Mouse (Mus musculus): ENCODE results near the gene Chchd6. TPM values are rescaled to one million over a fixed set of nuclear protein-coding genes. Genes with fewer than 3 reads are reported as not detected.

Chchd6 gene
- total and polyA plus RNA-seq, 3 experiments, result 4.7 to 15.8 (median 7.1) TPM

GRCm38 (mm10) chr6:89508725-89509124 lies 86.7 kb downstream of the Chchd6 start:
- peaks cover 5% of the 10 kb centered on the region; the same call in 1 of the 2 replicates for H3K27me3 ChIP-seq (ENCODE audit: insufficient read depth, low read length)
- TF ChIP-seq POLR2AphosphoS5 (IDR thresholded peaks at IDR 0.05; ENCODE audit: insufficient replicate concordance, low read depth, low read length), result no peak
- H3K9me3 ChIP-seq (replicated peaks), result no peaks in the 10 kb centered on the region
- DNase-seq (ENCODE audit: low spot score) (no peak), ATAC-seq (ENCODE audit: extremely low read depth, insufficient number of reproducible peaks, low FRiP score, poor library complexity, severe bottlenecking) (no peak)
- H3K4me1 ChIP-seq (ENCODE audit: insufficient read depth, low read depth, low read length), result no peaks in the 10 kb centered on the region
- no peaks in the 10 kb centered on the region for H3K36me3 ChIP-seq (replicated peaks)
- no peak overlapping the region for H3K4me3 ChIP-seq (ENCODE audit: low read depth, low read length)

GRCm38 (mm10) chr6:89508263-89508662 lies 87.2 kb downstream of the Chchd6 start:
- Histone ChIP-seq H3K9me3 (replicated peaks) (no peaks in the 10 kb centered on the region), H3K4me3 (ENCODE audit: low read depth, low read length) (no peak overlapping the region), H3K36me3 (replicated peaks) (no peaks in the 10 kb centered on the region), H3K4me1 (ENCODE audit: insufficient read depth, low read depth, low read length) (no peaks in the 10 kb centered on the region), H3K27me3 (ENCODE audit: insufficient read depth, low read length) (peaks cover 5% of the 10 kb centered on the region; the same call in 1 of the 2 replicates)
- no peak for ATAC-seq (ENCODE audit: extremely low read depth, insufficient number of reproducible peaks, low FRiP score, poor library complexity, severe bottlenecking)
- no peak for DNase-seq (ENCODE audit: low spot score)
- TF ChIP-seq GATA1 (IDR thresholded peaks at IDR 0.05; ENCODE audit: borderline replicate concordance, low read length) (no peak), GATA2 (IDR thresholded peaks at IDR 0.05; ENCODE audit: borderline replicate concordance, low read depth, low read length) (no peak), CTCF (IDR thresholded peaks at IDR 0.05; ENCODE audit: low read depth, low read length) (no peak), TAL1 (conservative IDR thresholded peaks at IDR 0.05; ENCODE audit: low read depth, low read length) (no peak), POLR2AphosphoS5 (IDR thresholded peaks at IDR 0.05; ENCODE audit: insufficient replicate concordance, low read depth, low read length) (no peak)

GRCm38 (mm10) chr6:89499961-89500360 lies 95.5 kb downstream of the Chchd6 start:
- Histone ChIP-seq H3K9me3 (replicated peaks) (no peaks in the 10 kb centered on the region), H3K36me3 (replicated peaks) (no peaks in the 10 kb centered on the region), H3K4me3 (ENCODE audit: low read depth, low read length) (no peak overlapping the region), H3K4me1 (ENCODE audit: insufficient read depth, low read depth, low read length) (no peaks in the 10 kb centered on the region), H3K27me3 (ENCODE audit: insufficient read depth, low read length) (0 out of 2 replicates have a peak, but pooled peaks cover 4% of the 10 kb centered on the region)
- ATAC-seq (ENCODE audit: extremely low read depth, insufficient number of reproducible peaks, low FRiP score, poor library complexity, severe bottlenecking) (no peak), DNase-seq (ENCODE audit: low spot score) (no peak)
- TF ChIP-seq GATA2 (IDR thresholded peaks at IDR 0.05; ENCODE audit: borderline replicate concordance, low read depth, low read length) (no peak), GATA1 (IDR thresholded peaks at IDR 0.05; ENCODE audit: borderline replicate concordance, low read length) (no peak), POLR2AphosphoS5 (IDR thresholded peaks at IDR 0.05; ENCODE audit: insufficient replicate concordance, low read depth, low read length) (no peak), CTCF (IDR thresholded peaks at IDR 0.05; ENCODE audit: low read depth, low read length) (no peak), TAL1 (conservative IDR thresholded peaks at IDR 0.05; ENCODE audit: low read depth, low read length) (no peak)

GRCm38 (mm10) chr6:89498764-89499516 lies 96.5 kb downstream of the Chchd6 start:
- DNase-seq (ENCODE audit: low spot score) (no peak), ATAC-seq (ENCODE audit: extremely low read depth, insufficient number of reproducible peaks, low FRiP score, poor library complexity, severe bottlenecking) (no peak)
- Histone ChIP-seq H3K4me3 (ENCODE audit: low read depth, low read length) (no peak overlapping the region), H3K36me3 (replicated peaks) (no peaks in the 10 kb centered on the region), H3K27me3 (ENCODE audit: insufficient read depth, low read length) (peaks cover 4% of the 10 kb centered on the region; the same call in 1 of the 2 replicates), H3K9me3 (replicated peaks) (no peaks in the 10 kb centered on the region), H3K4me1 (ENCODE audit: insufficient read depth, low read depth, low read length) (no peaks in the 10 kb centered on the region)
- TF ChIP-seq POLR2AphosphoS5 (IDR thresholded peaks at IDR 0.05; ENCODE audit: insufficient replicate concordance, low read depth, low read length) (no peak), TAL1 (conservative IDR thresholded peaks at IDR 0.05; ENCODE audit: low read depth, low read length) (no peak), GATA1 (IDR thresholded peaks at IDR 0.05; ENCODE audit: borderline replicate concordance, low read length) (no peak), CTCF (IDR thresholded peaks at IDR 0.05; ENCODE audit: low read depth, low read length) (no peak), GATA2 (IDR thresholded peaks at IDR 0.05; ENCODE audit: borderline replicate concordance, low read depth, low read length) (no peak)

GRCm38 (mm10) chr6:89496916-89497315 lies 98.5 kb downstream of the Chchd6 start:
- TF ChIP-seq CTCF (IDR thresholded peaks at IDR 0.05; ENCODE audit: low read depth, low read length) (no peak), POLR2AphosphoS5 (IDR thresholded peaks at IDR 0.05; ENCODE audit: insufficient replicate concordance, low read depth, low read length) (no peak), TAL1 (conservative IDR thresholded peaks at IDR 0.05; ENCODE audit: low read depth, low read length) (no peak), GATA2 (IDR thresholded peaks at IDR 0.05; ENCODE audit: borderline replicate concordance, low read depth, low read length) (no peak), GATA1 (IDR thresholded peaks at IDR 0.05; ENCODE audit: borderline replicate concordance, low read length) (no peak)

GRCm38 (mm10) chr6:89492368-89492767 lies 103.1 kb downstream of the Chchd6 start:
- no peaks in the 10 kb centered on the region for H3K4me1 ChIP-seq (ENCODE audit: insufficient read depth, low read depth, low read length)
- TF ChIP-seq GATA1 (IDR thresholded peaks at IDR 0.05; ENCODE audit: borderline replicate concordance, low read length), result no peak
- H3K4me3 ChIP-seq (ENCODE audit: low read depth, low read length), result no peak overlapping the region
- H3K9me3 ChIP-seq (replicated peaks), result no peaks in the 10 kb centered on the region
- no peaks in the 10 kb centered on the region for H3K36me3 ChIP-seq (replicated peaks)
- DNase-seq (ENCODE audit: low spot score) (no peak), ATAC-seq (ENCODE audit: extremely low read depth, insufficient number of reproducible peaks, low FRiP score, poor library complexity, severe bottlenecking) (no peak)
- peaks cover 7% of the 10 kb centered on the region; the same call in 1 of the 2 replicates for H3K27me3 ChIP-seq (ENCODE audit: insufficient read depth, low read length)

More at GRCm38 (mm10) chr6:89496916-89497315, 98.5 kb downstream of the Chchd6 start:
- H3K27me3 ChIP-seq (ENCODE audit: insufficient read depth, low read length), result peaks cover 7% of the 10 kb centered on the region; the same call in 1 of the 2 replicates
- ATAC-seq (ENCODE audit: extremely low read depth, insufficient number of reproducible peaks, low FRiP score, poor library complexity, severe bottlenecking) (no peak), DNase-seq (ENCODE audit: low spot score) (no peak)
- no peaks in the 10 kb centered on the region for H3K4me1 ChIP-seq (ENCODE audit: insufficient read depth, low read depth, low read length)
- H3K9me3 ChIP-seq (replicated peaks), result no peaks in the 10 kb centered on the region
- no peaks in the 10 kb centered on the region for H3K36me3 ChIP-seq (replicated peaks)
- no peak overlapping the region for H3K4me3 ChIP-seq (ENCODE audit: low read depth, low read length)

Data from G1E (cell line).